Mouse (Mus musculus) duodenum, adult 2 months (tissue): Measurements from ENCODE around the gene Mff. TPM values are rescaled to one million over a fixed set of nuclear protein-coding genes. Genes with fewer than 3 reads are reported as not detected.

Source experiments
- polyA plus RNA-seq: library from polyadenylated mRNA; depleted of rRNA; stranded (reverse); fragments of >200 nt; gene quantifications from 2 replicates; pipeline ENCODE4 v1.2.3, GENCODE M21; 2012; ENCODE audit warnings: low replicate concordance; rRNA removed

Gene Mff
- polyA plus RNA-seq, result 37.0 and 112 TPM in 2 replicates

GRCm38 (mm10) chr1:82724339-82725025 lies at the start of gene Mff:
Mff (plus strand) TSS chr1:82724890.

GRCm38 (mm10) chr1:82768269-82768668 lies 43.6 kb downstream of the Mff start, which contains the start of gene Tm4sf20:
Tm4sf20 (minus strand) TSS chr1:82768461.

GRCm38 (mm10) chr1:82771022-82771586 lies 46.4 kb downstream of the Mff start, which contains the start of gene Gm47791:
Gm47791 (minus strand) TSS chr1:82771243.

Other genes starting within 250 kb of the Mff start
- 0.06 and 0.13 TPM in 2 replicates for gene Col4a4, start 138.0 kb upstream of the Mff start, polyA plus RNA-seq
- 0.02 and 0.07 TPM in 2 replicates for gene Col4a3, start 138.0 kb upstream of the Mff start, polyA plus RNA-seq
- gene Tm4sf20, start 43.6 kb downstream of the Mff start, polyA plus RNA-seq, result 39.2 and 73.1 TPM in 2 replicates
- gene Gm47791, start 46.4 kb downstream of the Mff start, polyA plus RNA-seq, result not detected in 2 replicates
- 29.5 and 31.7 TPM in 2 replicates for gene Agfg1, start 114.6 kb downstream of the Mff start, polyA plus RNA-seq
- 0.91 and 1.2 TPM in 2 replicates for gene A030005L19Rik, start 188.4 kb downstream of the Mff start, polyA plus RNA-seq
- not detected in 2 replicates for gene A030014E15Rik, start 200.0 kb downstream of the Mff start, polyA plus RNA-seq
- not detected in 2 replicates for gene Gm6217, start 206.5 kb downstream of the Mff start, polyA plus RNA-seq
- not detected in 2 replicates for gene A030003K21Rik, start 218.5 kb downstream of the Mff start, polyA plus RNA-seq
- gene Gm7544, start 231.1 kb downstream of the Mff start, polyA plus RNA-seq, result not detected in 2 replicates
- gene Gm47955, start 235.4 kb downstream of the Mff start, polyA plus RNA-seq, result not detected in 2 replicates